Mouse (Mus musculus) thymus, adult 2 months (tissue): ENCODE data around the gene Psmc1.

Source experiments
- CTCF ChIP-seq: fragments of 200-500 bp; IDR thresholded peaks from 2 replicates; pipeline ENCODE4 v1.5.1; 2012; ENCODE audit warnings: mild to moderate bottlenecking, control low read depth, low read length, moderate library complexity, borderline replicate concordance; ENCODE audit not compliant: control insufficient read depth, poor library complexity, insufficient read depth; ENCODE audit errors: extremely low read depth
- POLR2A ChIP-seq: fragments of 200-500 bp; IDR thresholded peaks from 2 replicates; pipeline ENCODE4 v1.6.1; 2012; ENCODE audit warnings: mild to moderate bottlenecking, low read length, control low read depth, moderate library complexity; ENCODE audit not compliant: control insufficient read depth, poor library complexity, insufficient read depth; ENCODE audit errors: extremely low read depth

GRCm38 (mm10) chr12:100107436-100107835 lies 2.5 kb upstream of the Psmc1 start:
- TF ChIP-seq CTCF, result no peak
- TF ChIP-seq POLR2A, result no peak
